Mouse (Mus musculus): Measurements from ENCODE around the gene Aip. TPM values are rescaled to one million over a fixed set of nuclear protein-coding genes. Genes with fewer than 3 reads are reported as not detected.

Aip gene
- polyA plus RNA-seq, 1 experiment from 2014 or later, result 120 TPM

GRCm38 (mm10) chr19:4152445-4153231 is 27.0 kb upstream of the Aip start:
- Histone ChIP-seq H3K4me3 (ENCODE audit: low read length) (no peak overlapping the region), H3K9ac (replicated peaks; ENCODE audit: low read length) (no peak overlapping the region), H3K36me3 (ENCODE audit: insufficient read depth, low read length) (peaks cover 29% of the 10 kb centered on the region), H3K4me1 (ENCODE audit: insufficient read depth, low read length) (peaks cover 34% of the 10 kb centered on the region), H3K27ac (ENCODE audit: low read length) (no peak overlapping the region), H3K27me3 (ENCODE audit: insufficient read depth, low read length) (no peaks in the 10 kb centered on the region), H3K9me3 (ENCODE audit: low read length) (no peaks in the 10 kb centered on the region), H3K4me2 (replicated peaks; ENCODE audit: low read depth, low read length) (no peak overlapping the region)
- no peak for ATAC-seq (ENCODE audit: low FRiP score, low TSS enrichment)
- 92% methylated on average over 8 of the region's 8 CpGs for WGBS

- no peak overlapping the region for H3K4me2 ChIP-seq (replicated peaks; ENCODE audit: low read depth, low read length)
- no peak overlapping the region for H3K4me3 ChIP-seq (ENCODE audit: low read length)
- 88% methylated on average over 5 of the region's 5 CpGs for WGBS
- peaks cover 24% of the 10 kb centered on the region for H3K36me3 ChIP-seq (ENCODE audit: insufficient read depth, low read length)
- H3K27ac ChIP-seq (ENCODE audit: low read length), result no peak overlapping the region
- peaks cover 34% of the 10 kb centered on the region for H3K4me1 ChIP-seq (ENCODE audit: insufficient read depth, low read length)
- ATAC-seq (ENCODE audit: low FRiP score, low TSS enrichment), result no peak
- no peaks in the 10 kb centered on the region for H3K27me3 ChIP-seq (ENCODE audit: insufficient read depth, low read length)
- H3K9me3 ChIP-seq (ENCODE audit: low read length), result no peaks in the 10 kb centered on the region
- no peak overlapping the region for H3K9ac ChIP-seq (replicated peaks; ENCODE audit: low read length)
Measured at GRCm38 (mm10) chr19:4151898-4152297, 26.2 kb upstream of the Aip start.

- WGBS, result 75% methylated on average over 5 of the region's 5 CpGs
- peaks cover 24% of the 10 kb centered on the region for H3K36me3 ChIP-seq (ENCODE audit: insufficient read depth, low read length)
- H3K4me1 ChIP-seq (ENCODE audit: insufficient read depth, low read length), result peaks cover 34% of the 10 kb centered on the region
- H3K4me3 ChIP-seq (ENCODE audit: low read length), result no peak overlapping the region
- no peak overlapping the region for H3K9ac ChIP-seq (replicated peaks; ENCODE audit: low read length)
- no peaks in the 10 kb centered on the region for H3K27me3 ChIP-seq (ENCODE audit: insufficient read depth, low read length)
- ATAC-seq (ENCODE audit: low FRiP score, low TSS enrichment), result no peak
- no peak overlapping the region for H3K4me2 ChIP-seq (replicated peaks; ENCODE audit: low read depth, low read length)
- no peak overlapping the region for H3K27ac ChIP-seq (ENCODE audit: low read length)
- no peaks in the 10 kb centered on the region for H3K9me3 ChIP-seq (ENCODE audit: low read length)
Measured at GRCm38 (mm10) chr19:4151488-4151860, 25.8 kb upstream of the Aip start.

- Histone ChIP-seq H3K9ac (replicated peaks; ENCODE audit: low read length) (no peak overlapping the region), H3K27ac (ENCODE audit: low read length) (no peak overlapping the region), H3K4me3 (ENCODE audit: low read length) (no peak overlapping the region), H3K9me3 (ENCODE audit: low read length) (no peaks in the 10 kb centered on the region), H3K27me3 (ENCODE audit: insufficient read depth, low read length) (no peaks in the 10 kb centered on the region), H3K4me1 (ENCODE audit: insufficient read depth, low read length) (peaks cover 31% of the 10 kb centered on the region), H3K36me3 (ENCODE audit: insufficient read depth, low read length) (peaks cover 20% of the 10 kb centered on the region), H3K4me2 (replicated peaks; ENCODE audit: low read depth, low read length) (no peak overlapping the region)
- ATAC-seq (ENCODE audit: low FRiP score, low TSS enrichment), result no peak
- 85% methylated on average over 22 of the region's 22 CpGs for WGBS
Measured at GRCm38 (mm10) chr19:4150567-4151487, 25.2 kb upstream of the Aip start.

GRCm38 (mm10) chr19:4149764-4150461 is 24.3 kb upstream of the Aip start:
- Histone ChIP-seq H3K4me1 (ENCODE audit: insufficient read depth, low read length) (peaks cover 25% of the 10 kb centered on the region), H3K9me3 (ENCODE audit: low read length) (no peaks in the 10 kb centered on the region), H3K4me3 (ENCODE audit: low read length) (peak overlapping the region; percentile 84; the same call in 1 of the 2 replicates), H3K36me3 (ENCODE audit: insufficient read depth, low read length) (peaks cover 16% of the 10 kb centered on the region), H3K4me2 (replicated peaks; ENCODE audit: low read depth, low read length) (peak overlapping the region; percentile 91), H3K27me3 (ENCODE audit: insufficient read depth, low read length) (no peaks in the 10 kb centered on the region), H3K27ac (ENCODE audit: low read length) (no peak overlapping the region), H3K9ac (replicated peaks; ENCODE audit: low read length) (no peak overlapping the region)
- 95% methylated on average over 17 of the region's 17 CpGs for WGBS
- no peak for ATAC-seq (ENCODE audit: low FRiP score, low TSS enrichment)

GRCm38 (mm10) chr19:4149283-4149682 is 23.6 kb upstream of the Aip start:
- no peaks in the 10 kb centered on the region for H3K9me3 ChIP-seq (ENCODE audit: low read length)
- H3K36me3 ChIP-seq (ENCODE audit: insufficient read depth, low read length), result peaks cover 16% of the 10 kb centered on the region
- no peak overlapping the region for H3K27ac ChIP-seq (ENCODE audit: low read length)
- H3K4me1 ChIP-seq (ENCODE audit: insufficient read depth, low read length), result peaks cover 25% of the 10 kb centered on the region
- ATAC-seq (ENCODE audit: low FRiP score, low TSS enrichment), result no peak
- peak overlapping the region; percentile 91 for H3K4me2 ChIP-seq (replicated peaks; ENCODE audit: low read depth, low read length)
- peak overlapping the region; percentile 84 for H3K4me3 ChIP-seq (ENCODE audit: low read length)
- peak overlapping the region; percentile 93 for H3K9ac ChIP-seq (replicated peaks; ENCODE audit: low read length)
- WGBS, result 75% methylated on average over 11 of the region's 11 CpGs
- no peaks in the 10 kb centered on the region for H3K27me3 ChIP-seq (ENCODE audit: insufficient read depth, low read length)

GRCm38 (mm10) chr19:4148819-4149218 is 23.2 kb upstream of the Aip start:
- H3K4me3 ChIP-seq (ENCODE audit: low read length), result peak overlapping the region; percentile 84
- H3K4me2 ChIP-seq (replicated peaks; ENCODE audit: low read depth, low read length), result peak overlapping the region; percentile 91
- no peaks in the 10 kb centered on the region for H3K9me3 ChIP-seq (ENCODE audit: low read length)
- H3K9ac ChIP-seq (replicated peaks; ENCODE audit: low read length), result peak overlapping the region; percentile 93
- peaks cover 25% of the 10 kb centered on the region for H3K4me1 ChIP-seq (ENCODE audit: insufficient read depth, low read length)
- ATAC-seq (ENCODE audit: low FRiP score, low TSS enrichment), result peak; percentile 18; the same call in 1 of the 2 replicates
- 2% methylated on average over 8 of the region's 8 CpGs for WGBS
- H3K27ac ChIP-seq (ENCODE audit: low read length), result peak overlapping the region; percentile 65
- H3K36me3 ChIP-seq (ENCODE audit: insufficient read depth, low read length), result peaks cover 14% of the 10 kb centered on the region
- H3K27me3 ChIP-seq (ENCODE audit: insufficient read depth, low read length), result no peaks in the 10 kb centered on the region

GRCm38 (mm10) chr19:4148491-4148806 is 22.8 kb upstream of the Aip start, which contains the start of gene Coro1b:
Gene Coro1b (plus strand): TSS chr19:4148619.
- WGBS, result under 1% methylated on average over 22 of the region's 33 CpGs
- no peaks in the 10 kb centered on the region for H3K27me3 ChIP-seq (ENCODE audit: insufficient read depth, low read length)
- H3K27ac ChIP-seq (ENCODE audit: low read length), result peak within 1 kb of the TSS; percentile 65
- ATAC-seq (ENCODE audit: low FRiP score, low TSS enrichment), result peak; percentile 95
- H3K4me2 ChIP-seq (replicated peaks; ENCODE audit: low read depth, low read length), result peak within 1 kb of the TSS; percentile 91
- peaks cover 10% of the 10 kb centered on the region for H3K36me3 ChIP-seq (ENCODE audit: insufficient read depth, low read length)
- H3K9me3 ChIP-seq (ENCODE audit: low read length), result no peaks in the 10 kb centered on the region
- H3K4me3 ChIP-seq (ENCODE audit: low read length), result peak within 1 kb of the TSS; percentile 84
- peaks cover 25% of the 10 kb centered on the region for H3K4me1 ChIP-seq (ENCODE audit: insufficient read depth, low read length)
- H3K9ac ChIP-seq (replicated peaks; ENCODE audit: low read length), result peak within 1 kb of the TSS; percentile 93

- H3K4me2 ChIP-seq (replicated peaks; ENCODE audit: low read depth, low read length), result peak overlapping the region; percentile 91
- peak overlapping the region; percentile 84 for H3K4me3 ChIP-seq (ENCODE audit: low read length)
- no peaks in the 10 kb centered on the region for H3K9me3 ChIP-seq (ENCODE audit: low read length)
- H3K36me3 ChIP-seq (ENCODE audit: insufficient read depth, low read length), result peaks cover 8% of the 10 kb centered on the region
- H3K9ac ChIP-seq (replicated peaks; ENCODE audit: low read length), result peak overlapping the region; percentile 63; the same call in 1 of the 2 replicates
- H3K27ac ChIP-seq (ENCODE audit: low read length), result peak overlapping the region; percentile 42
- H3K4me1 ChIP-seq (ENCODE audit: insufficient read depth, low read length), result peaks cover 25% of the 10 kb centered on the region
- 34% methylated on average over 9 of the region's 9 CpGs for WGBS
- ATAC-seq (ENCODE audit: low FRiP score, low TSS enrichment), result peak; percentile 2; the same call in 1 of the 2 replicates
- no peaks in the 10 kb centered on the region for H3K27me3 ChIP-seq (ENCODE audit: insufficient read depth, low read length)
Measured at GRCm38 (mm10) chr19:4147782-4148490, 22.3 kb upstream of the Aip start.
